Mouse (Mus musculus): ENCODE results near the gene 1700003H04Rik. TPM values are rescaled to one million over a fixed set of nuclear protein-coding genes. Genes with fewer than 3 reads are reported as not detected.

1700003H04Rik gene
- not detected for polyA plus RNA-seq (2017; shearing (Covaris generic))

DNA sequence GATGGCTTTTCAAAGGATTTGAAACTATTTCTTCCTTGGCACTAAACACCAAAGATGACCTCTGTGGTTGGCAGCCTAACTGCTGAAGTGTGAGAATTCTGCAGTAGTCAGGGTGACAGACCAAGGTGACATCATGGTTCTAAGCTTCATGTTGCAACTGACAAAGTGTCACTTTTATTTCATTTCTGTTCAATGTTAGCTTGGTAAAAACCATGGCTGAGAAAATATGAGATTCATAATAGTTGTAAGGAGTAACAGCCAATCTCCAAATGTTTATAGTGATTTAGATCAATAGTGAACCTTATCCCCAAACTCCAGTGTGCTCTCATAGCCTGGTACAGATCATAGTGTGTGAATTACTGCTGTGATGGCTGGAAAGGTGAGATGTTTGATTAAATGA is at the start of gene 1700003H04Rik:
Gene 1700003H04Rik (minus strand): TSS at position 101 of the 400 bp plus-strand sequence.

Other genes starting within 250 kb of the 1700003H04Rik start
- gene 1700006A11Rik, start 155.1 kb downstream of the 1700003H04Rik start, polyA plus RNA-seq (2017; shearing (Covaris generic)): not detected

Data from activated CD4-positive, CD25-positive, alpha-beta regulatory T cell, adult 9 weeks (primary cell).